Mouse (Mus musculus): ENCODE results near the gene Hmga2. TPM values are rescaled to one million over a fixed set of nuclear protein-coding genes. Genes with fewer than 3 reads are reported as not detected.

Hmga2 gene
- polyA plus RNA-seq, 1 experiment = 3.2 TPM

DNA sequence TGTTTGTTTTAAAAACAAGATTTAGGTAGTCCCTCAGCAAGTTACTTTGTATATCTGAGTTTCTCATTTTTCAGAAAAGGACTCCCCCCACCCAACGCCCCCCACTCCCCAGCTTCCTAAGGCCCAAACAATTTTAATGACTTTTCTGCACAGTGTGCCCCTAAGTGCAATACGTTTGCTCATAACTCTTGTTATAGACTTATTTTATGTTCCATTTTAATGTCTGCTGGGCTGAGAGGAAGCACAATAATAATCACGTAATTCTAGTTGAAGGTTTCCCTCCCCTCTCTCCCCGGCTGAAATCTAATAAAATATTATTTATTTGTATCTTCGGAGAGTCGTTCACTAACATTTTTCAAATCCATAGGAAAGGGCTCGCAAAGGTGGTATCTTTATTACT is 58.1 kb downstream of the Hmga2 start:
- WGBS = 81% methylated on average over 7 of the region's 7 CpGs
- Histone ChIP-seq H3K4me1 (ENCODE audit: control insufficient read depth, insufficient read depth, low read length) (no peaks in the 10 kb centered on the region), H3K27ac (ENCODE audit: control insufficient read depth, insufficient read depth, low read depth, low read length, poor library complexity) (no peak overlapping the region), H3K4me3 (replicated peaks; ENCODE audit: control insufficient read depth, low read depth, low read length) (no peak overlapping the region)
- no peak for TF ChIP-seq CTCF (IDR thresholded peaks at IDR 0.05; ENCODE audit: control insufficient read depth, insufficient read depth, low read length)
- TF ChIP-seq POLR2A (IDR thresholded peaks at IDR 0.05; ENCODE audit: borderline replicate concordance, control insufficient read depth, low read depth, low read length) = no peak

DNA sequence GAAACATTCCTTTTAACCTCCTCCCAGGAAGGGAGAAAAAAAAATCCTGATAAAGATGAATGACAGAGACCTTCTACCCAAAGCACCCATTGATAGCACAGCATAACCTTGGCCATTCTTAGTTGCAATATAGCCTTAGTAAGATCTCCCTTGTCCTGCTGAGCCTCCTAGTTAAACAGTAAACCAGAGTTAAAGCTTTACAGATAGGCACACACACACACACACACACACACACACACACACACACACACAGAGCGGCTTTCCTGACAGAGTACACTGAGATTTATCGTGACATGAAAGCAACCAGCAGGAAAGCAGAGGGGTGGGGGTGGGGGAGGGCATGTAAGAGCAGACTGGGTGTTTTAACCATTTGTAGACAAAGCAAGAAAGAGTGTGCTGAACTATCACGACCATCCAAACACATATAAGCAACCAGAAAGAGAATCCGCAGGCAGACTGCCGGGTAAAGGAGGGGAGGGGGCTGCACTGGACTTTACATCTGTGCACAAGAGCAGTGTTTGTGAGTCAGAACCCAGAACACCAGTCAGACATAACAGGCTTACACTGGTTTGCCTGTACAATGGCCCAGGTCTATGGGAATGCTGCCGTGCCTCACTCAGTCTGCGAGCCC is 58.7 kb downstream of the Hmga2 start:
- WGBS = 75% methylated on average over 7 of the region's 7 CpGs

GRCm38 (mm10) chr10:120417116-120417487 is 59.2 kb downstream of the Hmga2 start:
- Histone ChIP-seq H3K4me3 (replicated peaks; ENCODE audit: control insufficient read depth, low read depth, low read length) (no peak overlapping the region), H3K4me1 (ENCODE audit: control insufficient read depth, insufficient read depth, low read length) (no peaks in the 10 kb centered on the region), H3K27ac (ENCODE audit: control insufficient read depth, insufficient read depth, low read depth, low read length, poor library complexity) (no peak overlapping the region)
- TF ChIP-seq CTCF (IDR thresholded peaks at IDR 0.05; ENCODE audit: control insufficient read depth, insufficient read depth, low read length) (no peak), POLR2A (IDR thresholded peaks at IDR 0.05; ENCODE audit: borderline replicate concordance, control insufficient read depth, low read depth, low read length) (no peak)
- WGBS = 87% methylated on average over 5 of the region's 5 CpGs

More for the DNA sequence above, 58.7 kb downstream of the Hmga2 start:
- H3K4me1 ChIP-seq (ENCODE audit: control insufficient read depth, insufficient read depth, low read length) = no peaks in the 10 kb centered on the region
- H3K27ac ChIP-seq (ENCODE audit: control insufficient read depth, insufficient read depth, low read depth, low read length, poor library complexity) = no peak overlapping the region
- TF ChIP-seq CTCF (IDR thresholded peaks at IDR 0.05; ENCODE audit: control insufficient read depth, insufficient read depth, low read length) (no peak), POLR2A (IDR thresholded peaks at IDR 0.05; ENCODE audit: borderline replicate concordance, control insufficient read depth, low read depth, low read length) (no peak)
- no peak overlapping the region for H3K4me3 ChIP-seq (replicated peaks; ENCODE audit: control insufficient read depth, low read depth, low read length)

- no peaks in the 10 kb centered on the region for H3K4me1 ChIP-seq (ENCODE audit: control insufficient read depth, insufficient read depth, low read length)
- 90% methylated on average over 12 of the region's 12 CpGs for WGBS
- TF ChIP-seq POLR2A (IDR thresholded peaks at IDR 0.05; ENCODE audit: borderline replicate concordance, control insufficient read depth, low read depth, low read length) = no peak
- TF ChIP-seq CTCF (IDR thresholded peaks at IDR 0.05; ENCODE audit: control insufficient read depth, insufficient read depth, low read length) = no peak
- no peak overlapping the region for H3K4me3 ChIP-seq (replicated peaks; ENCODE audit: control insufficient read depth, low read depth, low read length)
- no peak overlapping the region for H3K27ac ChIP-seq (ENCODE audit: control insufficient read depth, insufficient read depth, low read depth, low read length, poor library complexity)
Measured at GRCm38 (mm10) chr10:120416628-120417027, 59.6 kb downstream of the Hmga2 start.

DNA sequence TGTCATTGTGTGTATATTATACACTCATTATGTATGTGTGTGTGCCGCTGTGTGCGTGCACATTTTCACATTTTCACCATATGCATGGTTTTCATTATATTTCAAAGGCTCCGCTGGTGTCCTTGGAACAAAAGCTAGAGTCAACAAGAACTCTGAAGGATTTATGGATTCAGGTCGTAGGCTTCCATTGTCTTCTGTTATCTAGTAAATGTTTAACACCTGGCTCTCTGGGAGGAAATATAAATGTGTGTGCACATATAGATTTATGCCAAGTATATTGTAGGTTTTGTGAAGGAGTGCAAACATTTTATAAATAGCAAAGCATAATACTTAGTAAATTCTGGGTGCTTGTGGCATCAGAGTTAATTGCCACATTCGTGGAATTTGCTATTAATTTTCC is 64.1 kb downstream of the Hmga2 start:
- WGBS = 82% methylated on average over 5 of the region's 5 CpGs
- TF ChIP-seq CTCF (IDR thresholded peaks at IDR 0.05; ENCODE audit: control insufficient read depth, insufficient read depth, low read length) = no peak
- no peak for TF ChIP-seq POLR2A (IDR thresholded peaks at IDR 0.05; ENCODE audit: borderline replicate concordance, control insufficient read depth, low read depth, low read length)
- no peak overlapping the region for H3K4me3 ChIP-seq (replicated peaks; ENCODE audit: control insufficient read depth, low read depth, low read length)
- no peaks in the 10 kb centered on the region for H3K4me1 ChIP-seq (ENCODE audit: control insufficient read depth, insufficient read depth, low read length)
- no peak overlapping the region for H3K27ac ChIP-seq (ENCODE audit: control insufficient read depth, insufficient read depth, low read depth, low read length, poor library complexity)

DNA sequence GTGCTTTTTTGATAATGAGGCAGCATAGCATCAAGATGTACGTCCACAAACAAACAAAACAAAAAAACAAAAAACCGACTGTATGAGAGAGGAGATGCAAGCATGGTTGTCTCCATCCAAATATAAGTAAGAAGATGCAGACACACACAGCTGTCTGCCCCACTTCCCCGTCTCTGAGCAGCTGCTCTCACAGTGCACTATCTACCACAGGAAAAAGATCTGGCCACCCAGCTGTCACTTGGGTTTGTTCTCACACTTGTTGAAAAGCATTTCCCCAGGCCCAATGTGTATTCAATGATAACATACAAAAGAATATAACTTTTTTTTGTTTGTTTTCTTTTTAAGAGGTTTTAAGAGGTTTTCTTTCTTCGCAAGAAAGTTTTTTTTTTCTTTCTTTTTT is 65.3 kb downstream of the Hmga2 start:
- Histone ChIP-seq H3K27ac (ENCODE audit: control insufficient read depth, insufficient read depth, low read depth, low read length, poor library complexity) (no peak overlapping the region), H3K4me3 (replicated peaks; ENCODE audit: control insufficient read depth, low read depth, low read length) (no peak overlapping the region), H3K4me1 (ENCODE audit: control insufficient read depth, insufficient read depth, low read length) (no peaks in the 10 kb centered on the region)
- TF ChIP-seq POLR2A (IDR thresholded peaks at IDR 0.05; ENCODE audit: borderline replicate concordance, control insufficient read depth, low read depth, low read length) = no peak
- no peak for TF ChIP-seq CTCF (IDR thresholded peaks at IDR 0.05; ENCODE audit: control insufficient read depth, insufficient read depth, low read length)
- WGBS = 46% methylated on average over 4 of the region's 4 CpGs

- no peak overlapping the region for H3K27ac ChIP-seq (ENCODE audit: control insufficient read depth, insufficient read depth, low read depth, low read length, poor library complexity)
- no peak overlapping the region for H3K4me3 ChIP-seq (replicated peaks; ENCODE audit: control insufficient read depth, low read depth, low read length)
- WGBS = 79% methylated on average over 9 of the region's 9 CpGs
- no peak for TF ChIP-seq POLR2A (IDR thresholded peaks at IDR 0.05; ENCODE audit: borderline replicate concordance, control insufficient read depth, low read depth, low read length)
- no peak for TF ChIP-seq CTCF (IDR thresholded peaks at IDR 0.05; ENCODE audit: control insufficient read depth, insufficient read depth, low read length)
- H3K4me1 ChIP-seq (ENCODE audit: control insufficient read depth, insufficient read depth, low read length) = no peaks in the 10 kb centered on the region
Measured at GRCm38 (mm10) chr10:120409131-120409530, 67.1 kb downstream of the Hmga2 start.

DNA sequence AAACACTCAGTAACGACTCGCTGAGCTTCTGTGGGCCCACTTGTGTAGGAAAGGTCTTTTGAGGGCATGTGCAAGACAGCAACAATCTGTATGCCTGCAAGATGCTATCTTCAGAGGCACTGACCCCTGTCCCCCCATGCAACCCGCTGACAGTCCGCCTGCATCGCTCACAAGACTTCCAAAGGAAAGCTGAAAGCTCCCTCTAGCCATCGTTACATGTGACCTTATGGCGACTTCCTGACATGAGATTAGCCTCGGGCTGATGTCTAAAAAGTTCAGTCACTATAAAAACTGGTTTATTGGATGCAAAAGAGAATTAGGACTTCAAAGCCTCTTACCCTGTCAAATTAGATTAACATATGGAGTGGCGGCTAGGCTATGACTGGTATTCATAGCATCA is 69.0 kb downstream of the Hmga2 start:
- no peak overlapping the region for H3K4me3 ChIP-seq (replicated peaks; ENCODE audit: control insufficient read depth, low read depth, low read length)
- no peaks in the 10 kb centered on the region for H3K4me1 ChIP-seq (ENCODE audit: control insufficient read depth, insufficient read depth, low read length)
- no peak overlapping the region for H3K27ac ChIP-seq (ENCODE audit: control insufficient read depth, insufficient read depth, low read depth, low read length, poor library complexity)
- no peak for TF ChIP-seq POLR2A (IDR thresholded peaks at IDR 0.05; ENCODE audit: borderline replicate concordance, control insufficient read depth, low read depth, low read length)
- TF ChIP-seq CTCF (IDR thresholded peaks at IDR 0.05; ENCODE audit: control insufficient read depth, insufficient read depth, low read length) = no peak
- 84% methylated on average over 9 of the region's 9 CpGs for WGBS

- 85% methylated on average over 9 of the region's 9 CpGs for WGBS
- H3K4me3 ChIP-seq (replicated peaks; ENCODE audit: control insufficient read depth, low read depth, low read length) = no peak overlapping the region
- H3K27ac ChIP-seq (ENCODE audit: control insufficient read depth, insufficient read depth, low read depth, low read length, poor library complexity) = no peak overlapping the region
- H3K4me1 ChIP-seq (ENCODE audit: control insufficient read depth, insufficient read depth, low read length) = no peaks in the 10 kb centered on the region
- TF ChIP-seq CTCF (IDR thresholded peaks at IDR 0.05; ENCODE audit: control insufficient read depth, insufficient read depth, low read length) (no peak), POLR2A (IDR thresholded peaks at IDR 0.05; ENCODE audit: borderline replicate concordance, control insufficient read depth, low read depth, low read length) (no peak)
Measured at GRCm38 (mm10) chr10:120406038-120406437, 70.2 kb downstream of the Hmga2 start.

Measured in bone marrow, adult 2 months (tissue).